Mouse (Mus musculus) heart, embryonic 10.5 days (tissue): ENCODE data around the gene Adamts7. TPM values are rescaled to one million over a fixed set of nuclear protein-coding genes. Genes with fewer than 3 reads are reported as not detected.
A peak's percentile ranks its signal among the peaks of the same experiment; 100 is the strongest.

Source experiments
- DNase-seq: peaks from one replicate; pipeline ENCODE4 v3.0.0-alpha.2; 2017; ENCODE audit warnings: low spot score
- H3K27ac ChIP-seq: fragments of 300-500 bp; sonication (generic); 2 replicates; pipeline ENCODE4 v1.5.1; 2016; ENCODE audit warnings: mild to moderate bottlenecking
- H3K27me3 ChIP-seq: fragments of 300-500 bp; sonication (generic); 2 replicates; pipeline ENCODE4 v1.6.1; 2016; ENCODE audit warnings: mild to moderate bottlenecking; ENCODE audit not compliant: poor library complexity, insufficient read depth, severe bottlenecking
- H3K36me3 ChIP-seq: fragments of 300-500 bp; sonication (generic); 2 replicates; pipeline ENCODE4 v1.6.1; 2016; ENCODE audit warnings: mild to moderate bottlenecking, moderate library complexity
- H3K4me1 ChIP-seq: fragments of 300-500 bp; sonication (generic); 2 replicates; pipeline ENCODE4 v1.6.1; 2016; ENCODE audit warnings: mild to moderate bottlenecking
- H3K4me3 ChIP-seq: fragments of 300-500 bp; sonication (generic); 2 replicates; pipeline ENCODE4 v1.5.1; 2016; ENCODE audit warnings: mild to moderate bottlenecking, moderate library complexity
- H3K9me3 ChIP-seq: fragments of 300-500 bp; sonication (generic); 2 replicates; pipeline ENCODE4 v1.6.1; 2016; ENCODE audit warnings: mild to moderate bottlenecking, moderate library complexity
- WGBS: fragments of 180-500 bp; shearing (Covaris S2); methylation state at CpG from one replicate; pipeline ENCODE4 v1.1.7; 2016; 5-methylcytosine and 5-hydroxymethylcytosine counted together
- polyA plus RNA-seq: library from polyadenylated mRNA; unstranded; fragments of >200 nt; fragmentation: Nextera tagmentation; extraction: Ambion mirVana; gene quantifications from 2 replicates; pipeline ENCODE4 v1.2.1, GENCODE M21; 2016

The Adamts7 gene
- polyA plus RNA-seq, 1 experiment from 2014 or later, result 7.0 TPM

DNA sequence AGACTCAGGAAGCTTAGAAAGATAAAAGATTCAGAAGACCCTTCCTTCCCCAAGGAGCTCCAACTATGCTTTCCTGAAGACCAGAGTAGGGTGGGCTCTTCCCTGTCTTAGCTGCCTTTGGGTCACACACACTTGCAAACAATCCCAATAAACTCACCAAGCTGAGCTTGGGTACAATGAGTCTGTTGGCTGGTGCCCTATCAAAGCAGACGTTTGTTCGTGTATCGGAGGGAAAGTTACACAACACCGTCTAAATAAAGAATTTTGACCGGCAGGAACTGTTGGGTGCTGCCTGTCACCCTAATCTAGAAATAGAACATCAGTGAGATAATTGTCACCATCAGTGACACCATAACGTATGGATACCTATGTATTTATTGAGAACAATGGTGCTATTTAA, 35.7 kb upstream of the Adamts7 start:
- DNase-seq, result no peak
- WGBS, result 57% methylated on average over 6 of the region's 6 CpGs
- Histone ChIP-seq H3K27ac (no peak overlapping the region), H3K9me3 (no peaks in the 10 kb centered on the region), H3K4me3 (peak overlapping the region; percentile 56; the same call in 1 of the 2 replicates), H3K36me3 (no peaks in the 10 kb centered on the region), H3K4me1 (no peaks in the 10 kb centered on the region), H3K27me3 (no peaks in the 10 kb centered on the region)

DNA sequence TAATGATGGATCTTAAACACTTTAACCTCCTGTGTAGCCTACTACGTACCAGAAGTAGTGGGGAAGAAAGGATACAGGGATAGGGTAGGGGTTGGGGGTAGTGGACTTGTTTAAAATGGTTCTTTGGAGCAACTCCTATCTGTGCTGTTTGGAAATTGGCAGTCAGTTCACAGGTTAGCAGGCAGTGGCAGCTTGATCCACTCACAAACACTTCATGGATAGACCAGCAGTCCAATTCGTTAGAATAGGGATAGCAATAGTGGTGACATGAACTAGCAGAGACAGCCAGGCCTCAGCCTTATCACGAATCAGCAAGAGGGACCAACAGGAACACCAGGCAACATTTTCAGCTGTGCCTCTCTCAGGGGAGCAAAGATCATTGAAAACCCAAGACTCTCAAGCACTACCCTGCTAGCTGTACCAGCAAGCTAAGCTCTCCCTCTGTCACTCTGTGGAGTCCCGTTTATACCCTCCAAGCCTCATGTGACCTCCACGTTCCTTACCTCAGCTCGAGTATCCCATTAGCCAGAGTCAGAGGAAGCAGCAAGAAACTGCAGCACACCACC, 34.1 kb upstream of the Adamts7 start:
- peak; percentile 73 for DNase-seq
- WGBS, result 64% methylated on average over 6 of the region's 6 CpGs
- peaks cover 5% of the 10 kb centered on the region for H3K4me1 ChIP-seq
- no peaks in the 10 kb centered on the region for H3K27me3 ChIP-seq
- H3K27ac ChIP-seq, result no peak overlapping the region
- H3K4me3 ChIP-seq, result no peak overlapping the region
- no peaks in the 10 kb centered on the region for H3K9me3 ChIP-seq
- no peaks in the 10 kb centered on the region for H3K36me3 ChIP-seq

DNA sequence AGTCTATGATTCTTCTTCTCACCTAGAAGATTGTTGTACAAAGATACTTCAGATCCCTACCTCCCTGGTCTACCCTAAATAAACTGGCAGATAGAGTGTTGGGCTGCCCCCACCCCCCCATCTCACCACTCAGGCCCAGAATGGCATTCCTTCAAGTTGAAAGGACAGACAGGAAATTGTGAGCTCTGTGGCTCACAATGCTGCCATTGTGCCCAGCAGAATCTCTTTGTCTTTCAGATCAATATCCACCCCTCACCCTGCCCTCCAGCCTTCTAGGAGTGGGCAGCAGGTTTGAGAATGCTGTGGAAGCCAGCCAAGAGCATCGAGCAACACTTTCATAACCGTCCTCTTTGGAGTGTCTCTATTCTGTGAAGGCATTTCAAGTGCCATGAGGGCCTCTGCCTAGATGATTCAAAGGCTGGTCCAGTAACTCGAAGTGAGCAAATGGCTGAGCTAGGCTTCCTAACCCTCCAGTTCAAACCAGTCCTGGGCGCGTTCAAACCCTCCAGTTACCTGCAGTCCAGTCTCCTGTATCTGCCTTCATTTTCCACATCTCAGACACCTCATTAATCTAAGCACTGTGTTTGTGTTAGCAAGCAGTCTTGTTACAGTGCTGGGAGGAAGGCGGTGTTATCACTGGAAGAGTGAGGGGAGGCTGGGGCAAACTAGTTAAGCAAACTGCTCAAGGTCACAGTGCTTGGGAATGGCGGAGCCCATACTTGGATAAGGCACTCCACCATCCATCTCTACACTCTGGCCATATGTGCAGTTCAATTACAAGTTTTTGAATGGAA, 29.1 kb upstream of the Adamts7 start:
- Histone ChIP-seq H3K27ac (peak overlapping the region; percentile 65), H3K4me3 (no peak overlapping the region), H3K4me1 (peaks cover 11% of the 10 kb centered on the region), H3K9me3 (no peaks in the 10 kb centered on the region), H3K27me3 (no peaks in the 10 kb centered on the region), H3K36me3 (no peaks in the 10 kb centered on the region)
- peak; percentile 75 for DNase-seq
- WGBS, result 50% methylated on average over 7 of the region's 7 CpGs

DNA sequence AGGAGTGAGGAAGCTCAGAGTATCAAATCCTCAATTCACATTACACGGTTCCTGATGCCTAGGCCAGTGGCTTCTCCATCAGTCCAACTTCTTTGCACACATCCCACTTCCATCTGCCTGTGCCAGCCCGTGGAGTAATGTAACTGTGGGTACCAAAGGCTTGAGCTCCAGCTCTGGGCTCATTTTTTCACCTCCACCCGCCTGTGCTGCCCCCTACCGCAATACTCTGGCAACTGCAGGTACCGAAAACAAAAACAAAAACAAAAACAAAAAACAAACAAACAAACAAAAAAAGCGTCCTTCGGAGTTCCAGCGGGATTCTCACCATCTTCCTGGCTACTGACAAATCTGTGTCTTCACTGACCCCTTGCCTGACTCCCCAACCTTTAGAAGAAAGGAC, 27.4 kb upstream of the Adamts7 start:
- no peaks in the 10 kb centered on the region for H3K36me3 ChIP-seq
- H3K9me3 ChIP-seq, result no peaks in the 10 kb centered on the region
- peaks cover 11% of the 10 kb centered on the region for H3K4me1 ChIP-seq
- H3K27ac ChIP-seq, result no peak overlapping the region
- DNase-seq, result no peak
- H3K4me3 ChIP-seq, result no peak overlapping the region
- no peaks in the 10 kb centered on the region for H3K27me3 ChIP-seq
- 67% methylated on average over 8 of the region's 8 CpGs for WGBS

DNA sequence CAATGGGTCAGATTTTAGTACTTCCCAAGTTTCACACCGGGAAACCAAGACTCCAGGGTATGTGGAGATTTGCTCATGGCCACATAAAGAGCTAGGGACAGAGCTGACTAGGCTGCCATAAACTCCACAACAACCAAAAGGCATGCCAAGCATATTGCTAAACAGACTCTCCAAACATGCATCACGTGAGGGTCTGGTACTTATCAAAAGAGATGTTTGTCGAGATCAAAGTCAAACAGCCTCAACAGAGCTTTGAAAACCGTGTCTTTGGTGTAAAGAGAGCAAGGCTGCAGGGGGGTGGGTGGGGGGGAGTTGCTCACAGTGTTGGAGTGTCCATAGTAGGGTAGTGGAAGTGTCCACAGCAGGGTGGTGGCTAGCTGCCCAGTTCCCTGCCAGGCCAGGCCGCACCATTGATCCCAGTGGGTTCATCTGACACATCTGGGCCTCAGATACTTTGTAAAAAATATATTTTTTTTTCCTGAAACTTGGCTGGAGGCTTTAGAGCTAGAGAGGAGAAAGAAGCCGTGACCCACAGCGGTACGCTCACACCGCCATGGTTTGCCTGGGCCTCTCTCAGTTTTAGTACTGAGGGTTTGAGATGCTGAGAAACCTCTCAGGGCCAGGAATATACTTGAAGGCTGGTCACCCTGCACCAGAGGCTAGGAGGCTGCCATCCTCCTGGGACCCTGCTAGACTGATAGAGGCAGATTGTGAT, 26.7 kb upstream of the Adamts7 start:
- no peak overlapping the region for H3K4me3 ChIP-seq
- no peak for DNase-seq
- H3K4me1 ChIP-seq, result peaks cover 11% of the 10 kb centered on the region
- WGBS, result 75% methylated on average over 9 of the region's 9 CpGs
- no peak overlapping the region for H3K27ac ChIP-seq
- H3K9me3 ChIP-seq, result no peaks in the 10 kb centered on the region
- no peaks in the 10 kb centered on the region for H3K27me3 ChIP-seq
- no peaks in the 10 kb centered on the region for H3K36me3 ChIP-seq

DNA sequence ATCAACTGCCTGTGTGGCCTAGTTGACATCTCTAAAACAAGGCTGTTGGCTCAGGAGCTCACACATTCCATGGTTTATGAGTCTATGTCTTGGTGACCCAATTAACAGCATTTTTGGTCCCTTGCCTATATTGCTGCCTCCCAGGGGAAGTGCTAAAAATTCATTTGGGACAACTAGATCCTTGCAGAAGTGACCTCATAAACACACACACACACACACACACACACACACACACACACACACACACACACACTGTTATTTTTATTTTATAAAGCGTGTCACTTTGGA, 26.2 kb upstream of the Adamts7 start:
- WGBS, result 89% methylated on average over 1 of the region's 1 CpGs
- no peaks in the 10 kb centered on the region for H3K9me3 ChIP-seq
- peaks cover 11% of the 10 kb centered on the region for H3K4me1 ChIP-seq
- no peak overlapping the region for H3K27ac ChIP-seq
- no peaks in the 10 kb centered on the region for H3K36me3 ChIP-seq
- H3K27me3 ChIP-seq, result no peaks in the 10 kb centered on the region
- no peak overlapping the region for H3K4me3 ChIP-seq
- DNase-seq, result no peak

DNA sequence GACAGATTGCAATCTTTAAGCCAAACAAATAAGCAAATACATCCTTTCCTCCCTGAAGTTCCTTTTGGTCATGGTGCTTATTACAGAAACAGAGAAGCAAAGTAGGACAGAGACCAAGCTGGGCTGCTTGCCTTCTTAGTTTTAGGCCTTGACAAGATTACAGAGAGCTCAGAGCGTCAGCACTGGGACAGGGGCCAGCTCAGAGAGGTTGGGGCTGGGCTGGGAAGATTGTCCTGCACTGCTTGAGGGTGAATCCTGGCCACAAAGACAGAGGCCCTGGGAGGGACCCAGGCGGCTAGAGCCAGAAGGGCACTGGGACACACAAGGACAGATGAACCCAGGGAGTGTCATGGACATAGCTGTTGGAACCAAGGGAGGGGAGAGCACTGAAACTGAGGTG, 17.1 kb upstream of the Adamts7 start:
- Histone ChIP-seq H3K4me1 (no peaks in the 10 kb centered on the region), H3K4me3 (no peak overlapping the region), H3K36me3 (no peaks in the 10 kb centered on the region), H3K27me3 (peaks cover 3% of the 10 kb centered on the region; the same call in 1 of the 2 replicates), H3K27ac (no peak overlapping the region), H3K9me3 (no peaks in the 10 kb centered on the region)
- no peak for DNase-seq
- 33% methylated on average over 2 of the region's 2 CpGs for WGBS

DNA sequence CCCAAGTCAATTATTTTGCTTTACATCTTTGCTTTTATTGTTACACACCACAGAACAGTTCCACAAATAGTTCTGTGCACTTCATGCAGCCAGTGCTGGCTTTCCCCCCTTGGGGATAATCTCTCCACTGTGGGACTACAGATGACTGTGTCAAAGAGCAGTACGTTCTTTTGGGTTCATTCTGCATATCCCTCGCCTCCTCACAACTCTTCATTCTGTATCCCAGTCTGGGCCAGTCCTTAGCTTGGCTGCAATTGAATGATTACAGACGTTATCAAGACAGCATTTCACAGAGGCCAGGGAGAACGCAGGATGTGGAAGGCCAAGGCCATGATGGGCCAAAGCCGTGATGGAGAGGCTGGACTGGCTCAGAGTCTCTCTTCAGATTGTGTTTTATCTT, 16.0 kb upstream of the Adamts7 start:
- no peaks in the 10 kb centered on the region for H3K4me1 ChIP-seq
- H3K27me3 ChIP-seq, result peaks cover 3% of the 10 kb centered on the region; the same call in 1 of the 2 replicates
- no peaks in the 10 kb centered on the region for H3K36me3 ChIP-seq
- no peak overlapping the region for H3K4me3 ChIP-seq
- peak; percentile 69 for DNase-seq
- WGBS, result 71% methylated on average over 5 of the region's 5 CpGs
- H3K9me3 ChIP-seq, result no peaks in the 10 kb centered on the region
- H3K27ac ChIP-seq, result no peak overlapping the region

DNA sequence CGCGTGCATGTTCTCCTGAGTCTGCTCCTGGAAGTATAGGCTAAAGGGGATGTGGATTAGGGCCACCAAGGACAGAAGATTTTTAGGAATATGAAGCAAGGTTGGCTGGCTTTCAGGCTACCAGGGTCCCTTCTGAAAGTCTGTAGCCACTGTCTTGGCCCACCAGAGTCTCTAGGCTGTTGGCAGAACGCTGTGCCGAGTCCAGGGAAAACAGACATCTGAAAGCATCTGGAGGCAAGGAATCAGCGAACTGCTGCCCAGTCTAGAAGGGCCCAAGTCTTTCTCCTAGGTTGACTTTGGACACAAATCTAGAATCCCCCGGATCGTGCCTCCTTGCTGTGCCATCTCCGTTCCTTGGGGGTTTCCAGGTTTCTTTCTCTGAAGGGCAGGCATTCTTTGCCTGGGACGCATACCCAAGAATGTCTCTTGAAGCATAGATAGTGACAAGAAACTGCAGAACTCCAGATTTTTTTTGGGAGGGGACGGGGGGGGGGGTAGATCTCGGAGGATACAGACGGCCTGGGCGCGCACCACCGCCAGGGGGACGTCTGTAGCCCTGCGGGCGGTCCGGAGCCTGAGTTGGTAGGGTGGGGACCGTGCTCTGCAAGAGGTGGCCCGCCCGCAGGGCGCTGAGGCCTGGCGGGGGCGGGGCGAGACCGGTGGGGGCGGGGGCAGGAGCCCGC, 485 bp upstream of the Adamts7 start:
- peaks cover 18% of the 10 kb centered on the region for H3K27me3 ChIP-seq
- H3K4me3 ChIP-seq, result peak overlapping the region; percentile 77
- H3K36me3 ChIP-seq, result no peaks in the 10 kb centered on the region
- H3K4me1 ChIP-seq, result 0 out of 2 replicates have a peak, but pooled peaks cover 12% of the 10 kb centered on the region
- H3K9me3 ChIP-seq, result no peaks in the 10 kb centered on the region
- WGBS, result 9% methylated on average over 23 of the region's 29 CpGs
- peak; percentile 82 for DNase-seq
- peak overlapping the region; percentile 83 for H3K27ac ChIP-seq

DNA sequence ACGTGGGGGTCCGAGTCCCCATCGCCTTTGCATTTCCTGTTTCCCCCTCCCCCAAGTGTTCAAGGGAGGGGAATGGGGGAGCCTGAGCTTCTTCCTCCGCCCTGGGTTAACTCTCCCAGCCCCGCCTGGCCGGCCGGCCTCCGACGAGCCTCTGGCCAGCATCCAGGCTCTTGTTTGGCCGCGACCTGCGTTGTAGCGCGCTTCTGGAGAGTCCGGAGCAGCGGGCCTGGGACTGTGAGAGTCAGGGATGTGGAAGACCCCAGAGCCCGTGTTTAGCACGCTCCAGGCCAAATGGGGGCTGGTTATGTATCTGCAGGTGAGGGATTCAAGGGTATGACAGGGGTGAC, 853 bp downstream of the Adamts7 start:
- peak overlapping the region; percentile 83 for H3K27ac ChIP-seq
- no peaks in the 10 kb centered on the region for H3K9me3 ChIP-seq
- 0 out of 2 replicates have a peak, but pooled peaks cover 12% of the 10 kb centered on the region for H3K4me1 ChIP-seq
- H3K27me3 ChIP-seq, result peaks cover 18% of the 10 kb centered on the region
- DNase-seq, result no peak
- peak overlapping the region; percentile 77 for H3K4me3 ChIP-seq
- WGBS, result 1% methylated on average over 18 of the region's 18 CpGs
- no peaks in the 10 kb centered on the region for H3K36me3 ChIP-seq

DNA sequence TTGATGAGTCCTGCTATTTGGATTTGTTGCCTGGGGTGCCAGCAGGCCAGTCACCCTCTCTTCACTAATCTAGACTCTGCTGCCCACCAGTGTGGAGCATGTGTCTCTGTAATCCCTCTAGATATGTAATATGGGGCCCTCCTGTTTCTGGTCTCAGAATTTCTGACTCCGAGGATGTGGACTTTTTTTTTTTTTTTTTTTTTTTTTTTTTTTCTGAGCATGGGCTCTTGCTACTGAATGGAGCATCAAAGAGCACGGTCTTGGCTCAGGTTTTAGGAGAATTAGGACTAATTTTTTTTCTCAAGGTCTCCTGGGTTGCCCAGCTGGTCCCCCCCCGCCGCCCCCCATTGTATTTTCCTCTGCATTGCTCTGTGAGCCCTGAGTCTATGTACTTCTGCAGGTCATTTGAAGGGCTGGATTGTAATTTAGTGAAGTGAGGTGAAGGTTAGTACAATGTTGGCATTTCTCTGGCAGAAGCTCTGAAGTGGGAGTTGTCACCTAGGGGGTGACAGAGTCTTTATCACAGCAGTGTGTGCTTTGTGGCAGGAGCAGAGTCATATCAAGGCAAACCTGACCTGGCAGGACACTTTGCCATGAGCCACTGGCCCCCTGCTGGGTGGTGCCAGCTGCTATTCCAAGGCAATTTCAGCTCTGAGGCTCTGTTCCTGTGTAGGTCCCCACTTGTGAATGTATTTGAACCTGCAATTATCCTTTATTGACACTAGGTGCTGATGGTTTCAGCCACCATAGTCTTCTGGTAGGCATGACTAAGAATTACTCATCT, 2.0 kb downstream of the Adamts7 start:
- no peaks in the 10 kb centered on the region for H3K36me3 ChIP-seq
- H3K9me3 ChIP-seq, result no peaks in the 10 kb centered on the region
- H3K4me1 ChIP-seq, result 0 out of 2 replicates have a peak, but pooled peaks cover 12% of the 10 kb centered on the region
- no peak for DNase-seq
- peaks cover 18% of the 10 kb centered on the region for H3K27me3 ChIP-seq
- WGBS, result 70% methylated on average over 4 of the region's 4 CpGs
- H3K4me3 ChIP-seq, result no peak overlapping the region
- H3K27ac ChIP-seq, result no peak overlapping the region

DNA sequence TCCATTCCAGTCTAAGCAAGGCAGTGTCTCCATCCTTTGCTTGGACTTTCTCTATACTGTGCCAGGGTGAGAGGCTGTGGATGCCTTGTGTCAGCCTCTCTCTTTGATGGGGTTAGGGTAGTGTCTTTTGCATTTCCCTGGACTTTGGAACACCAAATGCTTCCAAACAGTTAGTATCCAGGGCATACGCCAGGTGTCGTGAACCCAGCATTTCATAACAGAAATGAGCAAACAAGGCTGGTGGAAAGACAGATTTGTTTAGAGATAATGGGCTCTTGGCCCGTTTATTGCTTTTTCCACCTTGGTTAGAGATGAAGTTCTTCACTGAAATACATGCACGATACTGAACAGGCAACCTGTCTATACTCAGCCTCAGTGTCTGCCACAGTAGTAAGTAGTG, 2.7 kb downstream of the Adamts7 start:
- Histone ChIP-seq H3K4me1 (0 out of 2 replicates have a peak, but pooled peaks cover 12% of the 10 kb centered on the region), H3K27ac (no peak overlapping the region), H3K27me3 (peaks cover 18% of the 10 kb centered on the region), H3K9me3 (no peaks in the 10 kb centered on the region), H3K4me3 (no peak overlapping the region), H3K36me3 (no peaks in the 10 kb centered on the region)
- WGBS, result 82% methylated on average over 4 of the region's 4 CpGs
- no peak for DNase-seq
